Mouse (Mus musculus) right cerebral cortex, postnatal 4 days (tissue): ENCODE results near the gene Hexim1.
A peak's percentile ranks its signal among the peaks of the same experiment; 100 is the strongest.

Experiments used
- DNase-seq: peaks from one replicate; pipeline ENCODE4 v3.0.0-alpha.2; 2022

Gene Hexim1

DNA sequence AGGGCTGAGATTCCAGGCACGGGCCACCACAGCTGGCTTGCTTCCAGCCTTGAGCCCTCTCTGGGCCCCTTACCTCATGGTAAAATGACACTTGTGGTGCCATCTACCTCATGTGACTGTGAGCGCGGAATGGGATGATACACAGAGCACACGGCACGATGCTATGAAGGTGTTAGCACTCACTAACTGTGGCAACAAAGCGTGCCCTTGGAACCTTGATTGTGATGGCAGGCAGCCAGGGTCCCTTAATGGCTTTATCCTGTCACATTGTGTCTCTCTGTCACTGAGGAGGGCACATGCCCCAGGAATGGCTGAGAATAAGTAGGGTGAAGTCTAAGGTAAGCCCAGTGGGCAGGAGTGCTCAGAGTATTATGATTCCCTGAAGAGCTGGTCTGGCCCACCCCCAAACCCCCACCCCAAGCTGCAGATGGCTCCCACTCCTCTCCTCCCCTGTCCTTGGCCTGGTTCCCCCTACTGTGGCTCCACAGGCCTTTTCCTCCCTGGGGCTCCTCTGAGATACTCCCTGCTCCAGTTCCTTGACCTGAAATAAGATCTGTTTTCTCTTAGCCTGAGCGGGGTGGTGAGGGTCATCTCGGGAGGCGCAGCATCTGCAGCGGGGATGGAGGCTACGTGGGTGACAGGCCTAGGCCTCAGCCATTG, 17.4 kb upstream of the Hexim1 start:
- no peak for DNase-seq

DNA sequence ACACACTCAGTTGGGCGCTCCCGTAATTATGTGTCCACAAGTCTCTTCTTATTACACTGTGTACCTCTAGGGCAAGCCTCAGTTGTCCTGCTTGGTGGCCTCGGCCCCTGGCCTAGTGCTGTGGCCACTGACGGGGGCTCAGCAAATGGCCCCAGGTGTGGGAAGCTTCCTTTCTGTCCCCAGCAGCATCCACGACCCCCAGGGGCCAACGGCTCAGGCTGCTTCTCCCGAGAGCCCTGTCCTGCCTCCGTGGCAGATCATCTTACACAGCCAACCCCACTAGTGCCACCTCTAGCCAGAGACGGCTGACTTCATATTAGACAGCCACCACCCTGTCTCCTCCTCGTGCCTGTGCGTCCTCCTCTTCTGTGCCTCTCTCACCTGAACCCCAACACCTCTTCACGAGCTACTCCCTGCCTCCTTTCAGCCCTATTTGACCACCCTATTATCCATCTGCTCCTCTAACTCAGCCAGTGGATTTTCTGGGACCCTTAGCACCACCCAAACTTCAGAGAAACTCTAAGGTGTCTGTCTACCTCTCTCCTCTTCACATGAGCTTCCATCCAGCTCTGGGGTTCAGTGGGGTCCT, 16.6 kb upstream of the Hexim1 start:
- DNase-seq, result no peak

DNA sequence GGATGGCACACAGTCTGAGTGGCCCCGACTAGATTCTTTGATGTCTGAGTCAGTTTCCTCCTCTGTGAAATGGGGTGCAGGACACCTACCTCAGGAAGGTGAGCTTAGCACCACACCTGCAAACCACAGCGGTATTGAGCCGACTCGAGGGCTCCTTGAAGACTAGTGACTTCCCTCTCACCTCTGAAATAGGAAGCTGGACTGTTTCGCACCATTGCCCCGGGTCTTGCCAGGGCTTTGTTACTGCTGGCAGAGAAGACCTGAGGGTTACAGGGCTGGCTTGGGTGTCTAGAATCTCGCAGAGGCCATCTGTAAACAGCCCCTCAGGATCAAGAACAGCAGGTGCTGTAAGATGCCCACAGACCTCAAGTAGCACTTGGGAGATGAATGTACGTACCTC, 15.7 kb upstream of the Hexim1 start:
- DNase-seq, result no peak

DNA sequence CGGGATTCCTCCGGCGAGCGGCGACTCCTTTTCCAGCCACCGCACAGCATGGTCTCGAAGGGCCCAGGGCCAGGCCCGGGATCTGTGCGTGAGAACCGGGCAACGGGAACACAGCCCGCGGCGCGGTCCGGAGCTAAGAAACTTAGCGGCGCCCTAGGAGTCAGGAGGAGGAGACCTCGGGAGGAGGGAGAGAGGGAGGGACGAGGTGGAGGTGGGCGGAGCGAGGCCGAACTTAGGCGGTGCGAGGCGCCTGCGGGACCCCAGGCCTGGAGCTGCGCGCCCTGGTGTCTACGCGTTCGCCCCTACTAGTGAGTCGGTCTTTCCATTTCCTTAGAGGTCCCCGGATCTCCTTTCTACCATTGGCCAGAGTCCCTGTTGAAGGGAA, 14.6 kb upstream of the Hexim1 start, which contains the start of the genes Plcd3 and Acbd4:
Plcd3 (minus strand) TSS at position 178 of the 385 bp plus-strand sequence.
Acbd4 (plus strand) TSS at position 202 of the 385 bp plus-strand sequence.
- peak; percentile 53 for DNase-seq

DNA sequence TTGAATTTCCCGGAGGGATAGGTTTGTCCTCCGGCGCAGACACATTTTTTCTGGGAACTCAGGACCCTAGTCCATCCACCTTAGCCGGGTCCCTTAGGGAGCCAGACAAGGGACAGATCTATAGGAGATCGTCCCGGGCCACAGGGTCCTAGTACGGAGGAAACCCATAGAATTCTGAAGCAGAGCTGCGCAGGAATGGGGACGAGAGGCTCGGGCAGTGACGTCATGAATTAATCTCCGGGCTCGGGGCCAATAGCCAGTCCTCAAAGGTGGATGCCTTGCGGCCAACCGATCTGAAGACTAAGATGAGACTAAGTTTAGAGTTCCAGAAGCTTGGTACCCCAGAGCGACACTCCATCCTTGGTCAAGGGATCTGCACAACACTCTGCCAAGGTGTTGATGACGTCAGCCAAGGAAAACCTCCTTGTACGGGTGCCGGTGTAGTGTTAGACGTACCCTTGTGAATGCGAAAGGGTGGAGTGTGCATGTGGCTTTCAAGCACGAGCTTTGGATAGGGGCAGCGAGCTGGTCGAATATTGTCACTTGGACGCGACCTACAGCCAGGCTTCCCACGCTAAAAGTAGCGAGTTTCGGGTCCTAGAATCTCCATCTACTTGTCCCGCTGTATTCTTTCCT, 14.0 kb upstream of the Hexim1 start:
- DNase-seq, result peak; percentile 68

DNA sequence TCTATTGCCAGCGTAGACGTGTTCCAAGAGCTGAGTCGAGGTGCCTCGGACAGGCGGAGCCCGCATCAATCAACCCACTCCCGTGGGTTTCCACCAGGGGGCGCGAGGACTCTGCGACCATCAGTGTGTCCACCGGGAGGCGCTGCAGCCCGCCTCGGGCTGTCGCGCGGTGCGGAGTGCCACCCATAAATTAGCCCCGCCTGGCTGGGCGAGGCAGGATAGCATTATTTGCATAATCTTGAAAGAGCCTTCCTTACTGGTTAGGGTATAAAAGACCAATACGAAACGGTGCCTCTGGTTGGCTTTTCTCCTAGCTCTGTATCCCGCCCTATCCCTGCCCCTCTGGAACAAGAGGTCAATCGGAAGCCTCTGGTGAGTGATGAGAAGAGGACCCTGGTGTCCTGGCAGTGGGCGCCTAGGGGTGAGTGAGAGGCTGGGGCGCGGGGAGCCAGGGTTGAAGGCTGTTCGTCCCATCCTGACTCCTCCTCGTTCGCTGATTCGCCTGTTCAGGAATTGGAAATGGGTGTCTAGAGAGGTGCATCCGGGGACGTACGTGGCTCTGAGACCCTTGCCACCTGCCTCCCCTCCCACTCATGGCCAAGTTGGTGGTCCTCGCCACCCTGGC, 13.2 kb upstream of the Hexim1 start:
- DNase-seq, result peak; percentile 98

DNA sequence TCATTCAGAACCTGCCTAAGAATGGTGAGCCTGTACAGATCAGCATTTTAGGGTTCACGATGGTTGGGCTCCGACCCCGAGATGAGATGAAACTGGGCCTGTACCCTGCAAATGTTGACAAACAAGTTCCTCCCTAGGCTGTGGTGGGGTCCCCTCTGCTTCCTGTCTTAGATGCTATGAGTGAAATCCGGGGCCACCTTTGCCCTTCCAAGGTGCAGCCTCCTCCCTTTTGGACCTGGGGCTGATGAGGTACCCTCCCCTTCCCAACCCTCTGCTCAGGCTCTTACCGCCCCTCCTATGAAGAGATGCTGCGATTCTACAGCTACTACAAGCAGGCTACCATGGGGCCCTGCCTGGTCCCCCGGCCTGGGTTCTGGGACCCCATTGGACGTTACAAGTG, 12.4 kb upstream of the Hexim1 start:
- peak; percentile 5 for DNase-seq

DNA sequence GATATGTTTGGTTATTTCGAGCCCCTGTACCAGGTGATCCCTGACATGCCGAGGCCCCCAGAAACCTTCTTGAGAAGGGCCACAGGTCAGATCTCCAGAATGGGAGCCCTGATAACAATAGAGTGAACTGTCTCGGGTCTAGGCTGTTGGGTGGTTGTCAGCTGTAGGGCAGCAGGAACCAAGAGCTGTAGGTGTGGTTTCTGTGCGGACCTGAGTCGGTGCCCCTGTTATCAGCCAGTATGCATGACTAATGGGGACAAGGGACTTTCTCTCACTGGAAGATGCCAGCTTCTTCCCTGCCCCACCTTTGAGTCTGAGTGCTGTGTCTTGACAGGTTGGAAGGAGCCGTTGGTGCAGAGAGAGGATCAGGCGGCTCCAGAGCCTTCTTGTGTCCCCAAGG, 11.6 kb upstream of the Hexim1 start:
- DNase-seq, result no peak

DNA sequence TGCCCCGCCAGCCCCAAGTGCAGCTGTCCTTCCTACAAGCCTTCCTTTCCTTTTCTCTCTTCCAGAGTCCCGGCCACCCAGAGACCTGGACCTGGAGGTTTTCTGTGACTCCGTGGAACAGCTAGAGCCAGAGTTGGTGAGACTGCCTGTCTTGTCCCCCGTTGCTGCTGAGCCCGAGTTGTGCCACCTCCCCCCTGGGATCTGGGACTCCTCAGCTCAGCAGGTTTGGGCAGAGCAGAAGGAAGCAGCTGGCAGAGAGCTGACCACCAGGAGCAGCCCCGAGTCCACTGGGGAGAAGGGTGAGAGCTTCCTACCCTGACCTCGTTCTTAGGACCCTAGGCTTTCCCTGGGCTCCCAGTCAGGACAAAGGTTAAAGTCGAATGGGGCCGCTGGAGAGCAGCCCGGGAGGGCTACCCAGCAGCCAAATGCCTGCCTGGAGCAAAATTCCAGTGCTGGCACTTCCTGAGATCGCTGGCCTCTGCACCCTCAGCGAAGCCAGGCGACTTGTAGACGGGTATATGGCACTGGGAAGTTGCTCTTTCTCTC, 10.8 kb upstream of the Hexim1 start:
- no peak for DNase-seq

DNA sequence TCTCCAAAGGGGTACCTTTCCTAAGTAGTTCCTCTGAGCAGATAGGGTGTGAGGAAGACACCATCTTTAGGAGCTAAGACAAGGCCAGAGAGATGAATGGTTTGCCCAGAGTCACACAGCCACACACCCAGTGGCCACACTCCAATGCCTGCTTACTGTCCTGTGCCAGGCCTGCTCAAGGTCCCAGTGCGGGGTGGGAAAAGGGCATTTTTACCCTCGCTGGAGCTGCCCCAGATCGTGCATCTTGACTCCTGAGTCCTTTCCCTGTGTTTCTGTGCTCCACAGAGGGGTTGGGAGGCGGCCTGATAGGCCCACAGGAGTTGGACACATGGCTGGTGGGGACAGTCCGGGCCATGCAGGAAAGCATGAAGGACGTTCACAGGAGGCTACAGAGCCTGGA, 10.2 kb upstream of the Hexim1 start:
- DNase-seq, result no peak

DNA sequence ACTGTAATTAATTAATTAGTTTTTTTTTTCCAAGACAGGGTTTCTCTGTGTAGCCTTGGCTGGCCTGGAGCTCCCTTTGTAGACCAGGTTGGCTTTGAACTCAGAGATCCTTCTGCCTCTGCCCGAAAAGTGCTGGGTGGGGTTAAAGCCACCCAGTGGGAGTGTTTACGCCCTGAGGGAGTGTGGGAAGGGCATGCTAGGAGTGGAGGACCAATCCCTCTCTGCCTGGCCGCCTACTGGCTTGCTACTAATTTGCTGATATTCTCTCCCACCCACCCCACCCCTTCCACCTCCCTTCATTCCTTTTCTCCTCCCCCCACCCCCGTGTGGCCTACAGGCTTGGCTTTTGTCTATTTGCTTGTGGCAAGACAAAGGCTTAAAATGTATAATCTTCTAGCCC, 9.6 kb upstream of the Hexim1 start:
- no peak for DNase-seq

DNA sequence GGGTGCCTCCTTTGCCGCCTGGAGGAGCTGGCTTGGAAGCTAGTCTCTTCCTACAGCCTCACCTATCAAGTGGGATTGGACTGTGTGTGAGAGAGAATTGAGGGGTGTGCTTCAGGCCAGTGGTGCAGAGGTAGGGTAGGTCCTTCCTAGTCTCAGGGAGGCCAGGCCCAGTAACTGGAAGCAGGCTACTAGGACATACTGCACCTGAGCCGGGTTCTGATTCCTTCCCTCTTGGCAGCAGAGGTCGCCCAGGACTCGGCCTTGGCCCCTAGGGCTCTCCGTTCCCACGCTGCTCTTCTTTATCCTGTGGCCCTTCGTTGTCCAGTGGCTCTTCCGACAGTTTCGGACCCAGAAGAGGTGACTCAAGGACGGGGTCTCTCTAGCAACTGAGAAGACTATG, 4.7 kb upstream of the Hexim1 start:
- DNase-seq, result no peak

DNA sequence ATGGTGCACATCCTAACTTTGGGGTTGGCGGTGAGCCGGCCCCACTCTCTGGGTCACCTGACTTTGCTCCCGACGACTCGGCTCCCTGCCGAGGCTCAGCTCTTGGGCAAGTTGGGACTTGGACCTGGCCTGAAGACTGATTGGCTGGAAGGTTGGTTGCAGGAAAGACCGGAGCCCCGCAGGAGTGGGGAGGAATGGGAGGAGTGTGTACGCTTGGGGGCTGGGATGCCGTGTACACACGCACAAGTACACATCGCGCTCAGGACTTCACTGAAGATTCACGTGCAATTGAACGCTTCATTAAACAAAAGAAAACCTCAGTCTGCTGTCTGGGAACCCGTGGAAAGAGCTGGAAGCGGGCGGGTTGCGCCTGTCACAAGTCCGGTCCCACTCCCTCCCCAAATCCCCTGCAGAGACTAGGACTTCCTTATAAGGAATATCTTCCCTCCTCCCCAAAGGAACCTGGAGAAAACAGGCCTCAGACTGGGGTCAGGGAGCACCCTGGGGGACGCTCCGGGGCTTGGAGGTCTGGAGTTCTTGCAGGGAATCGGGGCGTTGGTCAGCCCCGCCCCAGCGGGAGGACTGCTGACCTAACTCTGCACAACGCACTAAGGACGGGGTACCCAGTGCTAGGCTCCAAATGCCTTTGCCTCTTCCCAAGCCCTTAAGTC, 4.0 kb upstream of the Hexim1 start:
- DNase-seq, result no peak

DNA sequence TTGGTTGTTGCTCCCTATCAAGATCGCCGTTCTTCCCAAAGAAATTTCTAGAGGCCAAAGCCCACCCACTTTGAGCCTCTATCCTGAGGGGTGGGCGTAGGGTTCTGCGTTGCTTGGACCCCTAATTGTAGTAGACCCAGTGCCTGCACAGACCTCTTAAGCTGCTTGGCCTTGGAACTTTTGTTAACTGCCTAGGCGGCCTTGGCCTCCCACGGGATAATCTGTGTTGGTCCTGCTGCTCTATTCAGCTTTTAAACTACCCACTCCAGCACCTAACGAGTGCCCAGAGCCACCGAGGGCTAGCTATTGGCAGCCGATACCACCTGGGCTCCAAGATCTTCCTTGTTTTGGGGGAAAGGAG, 3.5 kb upstream of the Hexim1 start:
- no peak for DNase-seq

DNA sequence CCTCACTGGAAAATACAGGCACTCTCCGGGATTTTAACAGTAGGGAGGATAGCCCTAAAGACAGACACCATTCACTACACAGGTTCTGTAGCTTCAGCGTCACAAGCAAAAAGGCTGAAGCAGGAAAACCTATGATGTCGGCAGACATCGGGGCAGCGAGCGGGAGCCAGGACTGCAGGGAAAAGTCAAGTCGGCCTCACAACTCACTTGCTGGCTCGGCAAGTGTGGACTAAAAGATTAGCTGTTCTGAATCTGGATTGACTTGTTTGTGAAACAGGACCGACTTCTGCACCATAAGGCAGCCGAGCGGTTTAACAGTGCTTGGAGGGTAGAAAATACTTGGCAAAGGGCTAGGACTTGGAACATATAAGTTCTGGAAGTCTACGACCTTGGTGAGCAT, 3.0 kb upstream of the Hexim1 start:
- DNase-seq, result no peak

DNA sequence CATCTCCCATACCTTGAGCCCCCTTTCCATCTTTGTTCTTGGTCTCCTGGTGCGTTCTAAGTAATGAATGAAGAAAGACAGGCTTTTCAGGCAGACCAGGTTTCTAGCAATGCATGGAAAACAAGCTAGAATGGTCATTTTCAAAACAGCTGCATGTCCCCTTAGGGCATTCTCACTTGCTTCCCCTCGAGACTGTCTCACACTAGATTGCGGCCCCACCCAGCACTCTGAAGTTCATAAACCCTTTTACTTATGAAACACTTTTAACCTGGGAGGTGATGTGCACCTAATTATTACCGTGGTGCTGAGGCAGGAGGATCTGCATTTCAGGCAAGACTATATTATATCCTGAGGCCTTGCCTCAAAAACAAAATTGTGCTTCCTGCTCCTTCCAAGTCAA, 2.3 kb upstream of the Hexim1 start:
- no peak for DNase-seq

DNA sequence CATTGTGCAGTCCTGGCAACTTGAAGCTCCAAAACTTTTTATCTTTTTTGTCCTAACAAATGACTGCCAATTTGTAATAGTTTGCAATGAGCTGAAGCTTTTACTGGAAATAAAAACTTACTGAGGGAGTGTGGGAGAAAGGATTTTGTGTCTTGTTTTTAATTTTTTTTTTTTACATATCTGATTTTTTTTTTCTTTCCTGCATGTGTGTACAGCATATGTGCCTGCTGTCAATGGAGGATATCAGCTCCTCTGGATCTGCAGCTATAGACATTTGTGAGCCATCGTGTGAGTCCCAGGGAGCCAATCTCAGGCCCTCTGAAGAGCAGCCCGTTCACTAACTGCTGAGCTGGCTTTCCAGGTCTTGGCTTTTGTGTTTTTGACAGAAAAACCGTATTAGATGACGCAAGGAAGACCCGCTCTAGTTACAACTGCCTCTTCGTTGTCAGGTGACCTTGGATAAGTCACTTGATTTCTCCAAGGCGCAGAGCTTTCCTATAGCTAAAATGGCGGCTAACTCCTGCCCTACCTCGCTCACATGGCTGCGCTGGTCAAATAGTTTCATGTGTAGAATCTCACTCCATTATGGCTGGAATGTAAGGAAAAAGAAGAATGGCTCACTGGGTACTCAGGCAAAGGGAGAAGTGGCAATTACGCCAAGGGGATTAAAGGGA, 1.6 kb upstream of the Hexim1 start:
- DNase-seq, result no peak

DNA sequence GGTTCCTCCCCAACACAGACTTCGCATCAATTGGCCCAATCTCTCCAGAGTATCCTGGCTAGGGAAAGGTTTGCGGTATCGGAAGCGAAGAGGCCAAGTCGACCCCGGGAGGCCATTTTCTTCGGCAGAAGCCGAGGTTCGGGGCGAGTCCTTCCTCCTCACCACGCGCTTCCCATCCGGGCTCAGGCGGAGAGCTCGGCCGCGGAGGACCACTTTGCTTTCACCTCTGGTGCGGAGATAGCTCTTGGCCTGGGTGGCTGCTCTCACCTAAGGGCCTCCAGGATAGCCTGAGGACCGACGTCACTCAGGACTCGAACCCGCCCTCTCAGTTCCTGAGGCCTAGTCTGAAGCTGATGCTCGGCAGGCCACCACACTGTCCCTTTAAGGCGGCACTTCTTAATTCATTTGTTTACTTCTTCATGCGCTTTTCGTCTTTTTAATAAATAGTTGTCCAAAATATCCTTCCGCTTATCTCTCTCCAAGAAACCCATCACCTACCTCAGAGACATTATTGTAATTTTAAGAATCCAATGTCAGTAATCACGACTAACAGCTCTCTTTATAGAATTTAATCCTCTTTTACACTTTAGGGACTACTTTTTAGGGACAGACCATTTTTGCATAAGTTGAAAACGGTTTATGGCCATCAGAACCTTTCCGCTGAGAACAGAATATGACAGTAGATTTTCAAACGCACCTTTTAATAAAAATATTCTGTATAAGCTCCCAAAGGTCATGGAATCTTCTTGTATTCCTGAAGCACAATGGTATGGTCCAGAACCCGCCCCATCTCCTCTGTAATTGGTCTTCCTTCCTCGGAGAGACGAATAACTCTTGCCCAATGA, 646 bp upstream of the Hexim1 start:
- DNase-seq, result peak; percentile 73

DNA sequence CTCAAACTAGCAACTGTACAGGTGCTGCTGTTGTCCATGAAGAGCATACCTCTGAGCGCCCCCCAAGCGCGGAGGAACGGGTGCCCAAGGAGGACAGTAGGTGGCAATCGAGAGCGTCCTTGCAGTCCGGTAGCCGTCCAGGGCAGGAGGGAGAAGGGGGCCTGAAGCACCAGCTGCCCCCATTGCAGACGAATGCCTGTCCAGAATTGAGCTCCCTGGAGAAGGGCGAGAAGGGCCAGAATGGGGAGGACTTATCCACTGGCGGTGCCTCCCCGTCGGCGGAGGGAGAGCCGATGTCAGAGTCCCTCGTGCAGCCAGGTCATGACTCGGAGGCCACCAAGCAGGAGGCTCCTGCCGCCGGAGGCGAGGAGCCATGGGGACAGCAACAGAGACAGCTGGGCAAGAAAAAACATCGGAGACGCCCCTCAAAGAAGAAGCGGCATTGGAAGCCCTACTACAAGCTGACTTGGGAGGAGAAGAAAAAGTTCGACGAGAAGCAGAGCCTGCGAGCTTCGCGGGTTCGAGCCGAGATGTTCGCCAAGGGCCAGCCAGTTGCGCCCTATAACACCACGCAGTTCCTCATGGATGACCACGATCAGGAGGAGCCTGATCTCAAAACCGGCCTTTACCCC, 1.0 kb downstream of the Hexim1 start:
- peak; percentile 67 for DNase-seq

DNA sequence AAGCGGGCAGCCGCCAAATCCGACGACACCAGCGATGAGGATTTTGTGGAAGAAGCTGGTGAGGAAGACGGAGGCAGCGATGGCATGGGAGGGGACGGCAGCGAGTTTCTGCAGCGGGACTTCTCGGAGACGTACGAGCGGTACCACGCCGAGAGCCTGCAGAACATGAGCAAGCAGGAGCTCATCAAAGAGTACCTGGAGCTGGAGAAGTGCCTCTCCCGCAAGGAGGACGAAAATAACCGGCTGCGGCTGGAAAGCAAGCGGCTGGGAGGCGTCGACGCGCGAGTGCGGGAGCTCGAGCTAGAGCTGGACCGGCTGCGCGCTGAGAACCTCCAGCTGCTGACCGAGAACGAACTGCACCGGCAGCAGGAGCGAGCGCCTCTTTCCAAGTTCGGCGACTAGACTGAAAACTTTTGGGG, 1.6 kb downstream of the Hexim1 start:
- DNase-seq, result no peak

DNA sequence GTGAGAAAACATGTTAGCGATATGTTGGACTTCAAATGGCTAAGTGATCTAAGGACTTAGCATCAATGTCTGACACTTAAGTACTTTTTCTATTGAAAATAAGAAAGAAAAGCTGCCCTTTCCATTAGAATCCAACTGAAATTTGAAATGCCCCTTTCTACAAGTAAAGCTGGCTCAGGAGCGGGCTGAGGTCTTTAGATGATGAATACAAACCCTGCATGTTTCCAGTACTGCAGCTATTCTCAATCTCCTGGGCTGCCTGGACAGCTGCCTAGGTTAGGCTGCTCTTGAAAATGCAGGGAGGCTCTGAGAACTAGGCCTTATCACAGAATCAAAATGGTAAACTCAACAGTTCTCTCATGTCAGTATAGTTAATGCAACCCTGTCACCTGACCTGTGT, 2.8 kb downstream of the Hexim1 start:
- no peak for DNase-seq
